Mouse (Mus musculus) midbrain, postnatal 0 days (tissue): ENCODE measurements at regions not wholly inside any gene's neighbourhood (a gene's known extent, or its start where the extent isn't known, plus 50 kb on each side); places are given as distances from the start of the nearest gene placed in this dataset.
A peak's percentile ranks its signal among the peaks of the same experiment; 100 is the strongest.
"Not testable (repeated sequence)": the region's sequence is repeated elsewhere in the genome, so short reads cannot be mapped to it uniquely, and the experiment has no call there.

ENCODE experiments used
- ATAC-seq: fragments of 200-750 bp; cut with Nextera tagmentation; 2 replicates; pipeline ENCODE4 v1.8.0; 2017; ENCODE audit warnings: moderate number of reproducible peaks, mild to moderate bottlenecking, moderate TSS enrichment, moderate library complexity; ENCODE audit not compliant: low FRiP score
- DNase-seq: peaks from one replicate; pipeline ENCODE4 v3.0.0-alpha.2; 2015; ENCODE audit warnings: low spot score
- H3K27ac ChIP-seq: fragments of 300-500 bp; sonication (generic); 2 replicates; pipeline ENCODE4 v1.5.1; 2014; ENCODE audit warnings: low read depth, mild to moderate bottlenecking, low read length, mixed read lengths
- H3K27me3 ChIP-seq: fragments of 300-500 bp; sonication (generic); 2 replicates; pipeline ENCODE4 v1.6.1; 2014; ENCODE audit warnings: low read length, control low read depth, mixed read lengths; ENCODE audit not compliant: insufficient read depth
- H3K36me3 ChIP-seq: fragments of 300-500 bp; sonication (generic); 2 replicates; pipeline ENCODE4 v1.6.1; 2014; ENCODE audit warnings: low read length, control low read depth, mixed read lengths; ENCODE audit not compliant: insufficient read depth
- H3K4me1 ChIP-seq: fragments of 300-500 bp; sonication (generic); 2 replicates; pipeline ENCODE4 v1.6.1; 2014; ENCODE audit warnings: mild to moderate bottlenecking, control low read depth, antibody characterized with exemption, low read length, mixed read lengths; ENCODE audit not compliant: insufficient read depth
- H3K4me2 ChIP-seq: fragments of 300-500 bp; sonication (generic); 2 replicates; pipeline ENCODE4 v1.6.1; 2014; ENCODE audit warnings: low read depth, mild to moderate bottlenecking, low read length, mixed read lengths; ENCODE audit not compliant: poor library complexity, severe bottlenecking
- H3K4me3 ChIP-seq: fragments of 300-500 bp; sonication (generic); 2 replicates; pipeline ENCODE4 v1.5.1; 2014; ENCODE audit warnings: low read depth, mild to moderate bottlenecking, low read length, moderate library complexity
- H3K9ac ChIP-seq: fragments of 300-500 bp; sonication (generic); replicated peaks from 2 replicates; pipeline ENCODE4 v1.6.1; 2014; ENCODE audit warnings: mild to moderate bottlenecking, low read length, moderate library complexity, mixed read lengths; ENCODE audit not compliant: poor library complexity, severe bottlenecking
- H3K9me3 ChIP-seq: fragments of 300-500 bp; sonication (generic); 2 replicates; pipeline ENCODE4 v1.6.1; 2016; ENCODE audit warnings: low read length, control low read depth
- CTCF ChIP-seq: IDR thresholded peaks from 2 replicates; pipeline ENCODE4 v1.5.1; 2016; ENCODE audit warnings: antibody characterized with exemption, mild to moderate bottlenecking
- WGBS: fragments of 180-500 bp; shearing (Covaris S2); extraction: QIAGEN DNeasy Blood & Tissue Kit; methylation state at CpG from one replicate; pipeline ENCODE4 v1.1.7; 2014; 5-methylcytosine and 5-hydroxymethylcytosine counted together

- not testable (repeated sequence) for H3K9ac ChIP-seq, H3K4me2 ChIP-seq, ATAC-seq, H3K4me3 ChIP-seq, H3K9me3 ChIP-seq, H3K36me3 ChIP-seq, H3K4me1 ChIP-seq, DNase-seq, H3K27ac ChIP-seq, H3K27me3 ChIP-seq
- WGBS, result 0% methylated on average over 1 of the region's 1 CpGs
- TF ChIP-seq CTCF, result peak; percentile 26; the same call in 1 of the 2 replicates
Observed at GRCm38 (mm10) chr11:121965911-121966310, 135.9 kb downstream of the Ptchd3 start.
